Mouse (Mus musculus) spleen, postnatal 4 days (tissue): ENCODE data around the gene Col23a1.
"Not testable (repeated sequence)": the region's sequence is repeated elsewhere in the genome, so short reads cannot be mapped to it uniquely, and the experiment has no call there.

Experiments
- DNase-seq, 2 experiments: peaks; one replicate each; pipeline ENCODE4 v3.0.0; 2022; ENCODE audit warnings: low spot score in 2 of 2

Gene Col23a1

DNA sequence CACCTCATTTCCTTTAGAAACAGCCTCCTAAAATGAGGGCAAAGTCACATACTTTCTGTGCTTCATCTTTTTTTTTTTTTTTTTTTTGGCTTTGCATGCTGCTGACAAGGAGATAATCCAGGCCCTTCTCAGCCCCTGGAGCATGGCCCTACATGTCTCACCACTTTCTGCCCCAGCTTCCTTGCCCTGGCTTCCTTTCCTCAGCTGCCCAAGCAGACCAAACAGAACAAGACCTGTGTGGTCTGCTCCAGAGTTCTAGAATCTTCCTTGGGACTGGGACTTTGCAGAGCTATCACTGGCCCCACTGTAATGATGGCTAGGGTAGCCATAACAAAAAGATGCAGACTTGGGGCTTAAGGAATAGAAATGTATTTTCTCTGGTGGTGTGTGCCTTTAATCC, 300.3 kb downstream of the Col23a1 start:
- DNase-seq = no peak

DNA sequence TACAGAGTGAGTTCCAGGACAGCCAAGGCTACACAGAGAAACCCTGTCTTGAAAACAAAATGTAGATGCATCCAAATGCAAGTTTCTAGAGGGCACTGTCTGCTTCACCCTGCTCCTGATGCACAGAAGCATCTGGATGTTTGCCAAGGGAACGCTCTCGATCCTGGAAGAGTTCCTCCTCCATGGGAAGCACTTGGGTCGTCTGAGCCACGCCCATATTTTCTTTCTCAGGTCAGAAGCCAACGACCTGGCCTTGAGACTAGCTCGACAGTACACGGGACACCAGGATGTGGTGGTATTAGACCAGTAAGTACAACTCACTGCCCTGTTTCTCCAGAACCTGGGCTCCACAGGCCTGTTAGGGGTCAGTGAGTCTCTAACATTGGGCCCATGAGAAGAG, 301.4 kb downstream of the Col23a1 start:
- no peak for DNase-seq

DNA sequence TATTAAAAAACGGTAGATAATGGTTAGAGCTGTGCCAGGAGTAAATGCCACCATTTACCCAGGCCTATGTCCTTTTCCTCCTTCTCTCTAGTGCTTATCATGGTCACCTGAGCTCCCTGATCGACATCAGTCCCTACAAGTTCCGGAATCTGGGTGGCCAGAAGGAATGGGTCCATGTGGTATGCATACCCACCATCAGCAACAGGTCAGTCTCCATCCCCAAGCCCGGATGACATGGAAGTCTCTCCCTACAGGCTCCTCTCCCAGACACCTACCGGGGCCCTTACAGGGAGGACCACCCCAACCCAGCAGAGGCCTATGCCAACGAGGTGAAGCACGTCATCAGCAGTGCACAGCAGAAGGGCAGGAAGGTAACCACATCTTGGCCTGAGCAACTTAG, 302.2 kb downstream of the Col23a1 start:
- no peak for DNase-seq

GRCm38 (mm10) chr11:51593368-51593767, 303.6 kb downstream of the Col23a1 start:
- no peak for DNase-seq

DNA sequence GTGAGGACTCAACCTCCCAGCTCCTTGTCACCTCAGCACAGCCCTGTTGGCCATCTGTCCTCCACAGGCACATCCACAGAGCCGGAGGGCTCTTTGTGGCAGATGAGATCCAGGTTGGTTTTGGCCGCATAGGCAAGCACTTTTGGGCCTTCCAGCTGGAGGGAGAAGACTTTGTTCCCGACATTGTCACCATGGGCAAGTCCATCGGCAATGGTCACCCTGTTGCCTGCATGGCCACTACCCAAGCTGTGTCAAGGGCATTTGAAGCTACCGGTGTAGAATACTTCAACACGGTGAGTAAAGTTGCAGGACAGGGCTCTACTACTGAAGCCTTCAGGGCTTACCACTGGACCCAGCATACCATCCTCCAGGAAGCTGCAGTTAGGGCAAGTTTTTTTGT, 304.1 kb downstream of the Col23a1 start:
- no peak for DNase-seq

- no peak for DNase-seq
Measured at GRCm38 (mm10) chr11:51594715-51595350, 305.1 kb downstream of the Col23a1 start.

DNA sequence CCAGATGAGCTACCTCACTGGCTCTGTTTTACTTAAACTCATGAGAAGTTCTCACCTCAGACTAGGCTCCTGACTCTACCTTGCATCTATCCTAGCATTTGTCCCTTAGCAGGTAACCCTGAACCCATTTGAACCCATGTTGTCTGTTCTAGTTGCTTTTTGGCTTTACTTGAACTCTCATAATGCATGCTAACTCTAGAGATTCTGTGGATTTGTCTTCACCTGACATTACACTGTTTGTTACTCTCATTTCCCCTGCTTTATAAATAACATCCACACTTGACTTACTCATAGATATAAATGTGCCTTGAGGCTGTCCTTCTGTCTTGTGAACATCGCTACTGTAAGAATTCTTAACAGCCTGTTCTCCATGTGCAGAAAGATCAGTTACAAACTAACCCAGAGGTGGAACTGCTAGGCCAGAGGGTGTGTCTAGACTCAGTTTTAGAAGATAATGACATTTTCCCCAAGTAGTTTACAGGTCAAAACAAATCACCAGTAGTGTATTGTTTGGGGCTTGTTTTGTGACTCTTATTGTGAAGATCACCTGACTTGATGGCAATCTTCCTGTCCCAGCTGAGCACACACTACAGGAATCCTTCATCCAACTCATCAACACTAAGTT, 305.9 kb downstream of the Col23a1 start:
- DNase-seq = no peak

GRCm38 (mm10) chr11:51597553-51597952, 307.8 kb downstream of the Col23a1 start:
- DNase-seq = no peak

DNA sequence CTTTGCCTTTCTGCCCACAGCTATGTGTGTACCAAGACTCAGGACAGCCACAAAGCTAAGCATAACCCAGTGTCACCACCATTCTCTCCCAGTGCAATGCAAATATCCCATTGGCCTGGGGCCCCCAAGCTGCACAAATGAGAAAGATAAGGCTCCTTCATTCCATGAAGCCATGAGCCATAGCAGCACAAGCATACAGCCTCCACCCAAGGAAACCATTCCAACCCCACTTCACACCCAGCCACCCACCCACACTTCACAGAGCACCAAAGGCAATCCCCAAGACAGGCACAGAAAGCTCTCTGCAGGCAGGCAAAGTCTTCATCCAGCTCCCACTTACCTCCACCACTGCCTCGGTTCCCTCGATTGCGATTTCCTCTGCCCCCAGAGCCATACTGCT, 312.5 kb downstream of the Col23a1 start:
- DNase-seq = no peak

GRCm38 (mm10) chr11:51605602-51606446, 316.1 kb downstream of the Col23a1 start:
- peak; percentile 88 to 93 for DNase-seq

- peak; percentile 94 to 96 for DNase-seq
Measured at GRCm38 (mm10) chr11:51606447-51607095, 316.9 kb downstream of the Col23a1 start, which contains the start of gene Hnrnpab. Hnrnpab (minus strand) TSS chr11:51606847.

GRCm38 (mm10) chr11:51607096-51607738, 317.5 kb downstream of the Col23a1 start:
- no peak for DNase-seq

DNA sequence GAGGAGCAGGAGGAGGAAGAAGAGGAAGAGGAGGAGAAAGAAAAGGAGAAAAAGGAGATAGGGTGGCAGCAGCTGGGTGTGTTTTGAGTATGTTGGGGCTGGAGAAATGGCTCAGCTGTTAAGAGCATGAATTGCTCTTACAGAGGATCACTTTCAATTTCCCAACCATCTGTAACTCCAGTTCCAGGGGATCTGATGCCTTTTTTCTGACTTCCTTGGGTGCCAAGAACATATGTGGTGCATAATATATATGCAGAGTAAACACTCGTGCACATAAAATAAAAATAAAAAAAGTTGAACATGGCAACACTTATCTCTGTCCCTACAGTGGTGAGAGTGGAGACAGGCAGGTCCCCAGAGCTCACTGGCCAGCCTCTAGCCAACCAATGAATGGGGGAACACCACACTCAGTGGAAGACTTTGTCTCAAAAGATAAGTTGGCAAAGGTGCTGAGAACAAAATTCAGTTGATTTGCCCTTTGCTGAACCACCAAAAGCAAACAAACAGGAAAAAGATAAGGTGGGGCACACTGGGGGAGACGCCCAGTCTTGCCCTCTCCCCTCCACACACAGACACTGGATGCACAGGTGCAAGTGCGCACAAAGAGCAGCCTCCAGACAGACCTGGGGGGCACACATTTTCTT, 319.7 kb downstream of the Col23a1 start:
- DNase-seq = no peak

GRCm38 (mm10) chr11:51609940-51610339, 320.2 kb downstream of the Col23a1 start:
- DNase-seq = not testable (repeated sequence)

DNA sequence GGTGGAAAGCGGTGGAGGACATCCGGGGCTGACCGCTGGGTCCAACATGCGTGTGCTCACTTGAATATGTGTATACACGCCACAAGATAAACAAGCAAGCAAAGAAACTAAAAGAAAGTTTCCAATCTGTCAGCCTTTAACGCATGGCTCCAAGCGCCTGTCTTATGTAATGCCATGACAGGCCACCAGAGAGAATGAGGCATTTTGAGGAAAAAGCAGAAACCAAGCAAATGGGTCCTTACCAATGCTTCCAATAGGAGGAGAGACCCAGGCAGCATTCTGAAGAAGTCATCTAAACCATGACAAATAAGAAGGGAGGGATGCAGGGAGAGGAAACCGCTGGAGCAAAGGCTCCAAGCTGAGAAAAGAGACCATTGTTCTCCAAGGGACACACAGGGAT, 324.5 kb downstream of the Col23a1 start:
- no peak for DNase-seq

DNA sequence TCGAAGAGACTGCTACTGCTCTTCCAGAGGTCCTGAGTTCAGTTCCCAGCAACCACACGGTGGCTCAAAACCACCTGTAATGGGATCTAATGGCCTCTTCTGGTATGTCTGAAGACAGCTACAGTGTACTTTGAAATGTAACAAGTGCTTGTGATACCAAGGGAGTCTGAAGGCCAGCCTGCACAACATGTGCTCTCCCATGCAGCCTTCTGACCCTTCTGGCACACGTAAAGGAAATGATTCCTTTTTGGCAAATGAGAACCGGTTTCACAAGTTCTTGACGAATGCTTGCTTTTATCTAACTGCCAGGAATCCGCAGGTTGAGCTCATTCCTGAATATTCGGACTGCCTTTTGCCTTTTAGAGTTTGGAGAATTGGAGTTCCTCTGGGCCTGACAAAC, 325.4 kb downstream of the Col23a1 start:
- no peak for DNase-seq

GRCm38 (mm10) chr11:51615601-51616000, 325.9 kb downstream of the Col23a1 start:
- peak; percentile 76 to 86 for DNase-seq

- not testable (repeated sequence) for DNase-seq
Measured at GRCm38 (mm10) chr11:51616113-51616512, 326.4 kb downstream of the Col23a1 start.

DNA sequence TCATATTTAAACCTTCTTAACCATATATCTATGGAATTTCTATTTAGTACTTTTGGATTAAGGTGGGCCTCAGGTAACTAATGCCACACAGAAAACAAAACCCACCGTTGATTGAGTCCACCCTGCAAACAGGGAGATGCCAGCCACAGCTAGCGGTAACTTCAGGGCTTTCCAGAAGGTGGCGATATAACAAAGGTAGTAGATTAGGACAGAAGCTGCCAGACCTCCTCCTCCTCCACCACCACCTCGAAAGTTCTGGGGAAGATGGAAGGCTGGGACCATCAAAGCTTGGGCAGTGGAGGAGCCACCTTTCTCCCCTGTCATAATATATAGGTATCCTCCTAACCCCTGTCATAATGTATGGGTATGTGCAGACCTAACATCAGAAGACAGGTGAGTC, 328.0 kb downstream of the Col23a1 start:
- peak; percentile 71 to 81 for DNase-seq

DNA sequence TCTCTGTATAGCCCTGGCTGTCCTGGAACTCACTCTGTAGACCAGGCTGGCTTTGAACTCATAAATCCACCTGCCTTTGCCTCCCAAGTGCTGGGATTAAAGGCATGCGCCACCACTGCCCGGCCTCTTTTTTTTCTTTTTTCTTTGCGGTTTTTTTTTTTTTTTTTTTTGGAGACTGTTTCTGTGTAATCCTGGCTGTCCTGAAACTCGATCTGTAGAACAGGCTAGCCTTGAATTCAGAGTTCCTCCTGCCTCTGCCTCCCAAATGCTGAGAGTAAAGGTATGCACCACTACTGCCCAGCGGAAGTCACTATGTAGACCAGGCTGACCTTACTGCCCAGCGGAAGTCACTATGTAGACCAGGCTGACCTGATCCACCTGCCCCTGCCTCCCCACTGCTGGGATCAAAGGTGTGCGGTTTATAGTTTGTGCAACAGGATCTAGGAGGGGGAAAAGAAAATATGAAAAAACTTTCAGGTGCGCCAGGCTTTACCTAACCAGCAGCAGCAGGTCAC, 329.2 kb downstream of the Col23a1 start:
- no peak for DNase-seq
